Mouse (Mus musculus) brain, embryonic 14.5 days (tissue): ENCODE results near the gene Kalrn.

Source experiments
- CTCF ChIP-seq: fragments of 200-500 bp; IDR thresholded peaks from 2 replicates; pipeline ENCODE4 v1.5.1; 2012; ENCODE audit warnings: inconsistent platforms, mild to moderate bottlenecking, moderate library complexity, borderline replicate concordance; ENCODE audit not compliant: insufficient read depth, insufficient read length; ENCODE audit errors: extremely low read depth
- POLR2A ChIP-seq: fragments of 200-500 bp; IDR thresholded peaks from 2 replicates; pipeline ENCODE4 v1.6.1; 2012; ENCODE audit warnings: mild to moderate bottlenecking, inconsistent platforms, borderline replicate concordance; ENCODE audit not compliant: poor library complexity, insufficient read depth, insufficient read length, severe bottlenecking; ENCODE audit errors: extremely low read depth

DNA sequence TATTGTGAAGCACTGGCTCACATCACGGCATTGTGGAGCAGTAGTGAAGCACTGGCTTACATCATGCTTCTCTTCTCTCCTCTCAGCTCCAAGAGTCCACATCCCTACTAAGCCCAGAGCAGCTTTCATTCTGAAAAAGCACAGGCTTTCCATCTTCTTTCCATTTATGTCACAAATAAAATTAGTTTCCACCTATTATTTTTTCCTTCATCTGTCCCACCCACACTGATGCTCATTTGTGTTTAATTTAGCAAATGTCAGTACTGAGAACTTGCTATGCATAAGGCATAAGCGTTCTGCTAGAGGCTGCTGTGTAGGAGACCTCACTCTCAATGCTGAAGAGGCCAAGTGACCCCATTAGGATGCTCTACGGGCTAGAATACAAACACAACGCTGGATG lies 333.7 kb downstream of the Kalrn start:
- TF ChIP-seq CTCF, result no peak
- no peak for TF ChIP-seq POLR2A
